Mouse (Mus musculus): ENCODE data around the gene Slc22a23.

Slc22a23 gene

DNA sequence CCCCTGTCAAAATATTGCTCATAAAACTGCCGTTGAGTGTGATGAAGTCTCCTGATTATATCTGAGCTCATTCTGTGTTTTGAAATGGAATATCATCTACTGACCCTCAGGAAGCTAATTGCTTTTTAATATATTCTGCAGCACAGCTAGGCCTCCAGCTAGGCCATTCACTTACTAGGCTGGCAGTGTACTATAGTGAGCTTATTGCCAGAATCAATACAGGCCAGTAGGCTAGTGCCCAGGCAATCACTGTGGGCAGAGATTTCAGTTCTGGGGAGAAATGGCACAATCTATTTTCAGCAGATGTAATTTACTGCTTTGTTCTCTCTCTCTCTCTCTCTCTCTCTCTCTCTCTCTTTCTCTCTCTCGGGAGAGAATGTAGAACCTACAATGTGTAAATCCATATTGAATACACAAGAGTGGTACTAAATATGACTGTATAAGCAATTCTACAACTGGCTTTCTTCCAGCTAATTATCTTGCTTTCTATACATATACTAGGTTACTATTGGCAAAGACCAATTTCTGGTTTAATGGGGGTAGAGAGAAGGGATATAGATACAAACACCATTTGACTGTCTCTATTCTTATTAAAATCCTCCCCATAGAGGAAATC is 75.5 kb downstream of the Slc22a23 start:
- DNase-seq (ENCODE audit: low read depth, low spot score): no peak

DNA sequence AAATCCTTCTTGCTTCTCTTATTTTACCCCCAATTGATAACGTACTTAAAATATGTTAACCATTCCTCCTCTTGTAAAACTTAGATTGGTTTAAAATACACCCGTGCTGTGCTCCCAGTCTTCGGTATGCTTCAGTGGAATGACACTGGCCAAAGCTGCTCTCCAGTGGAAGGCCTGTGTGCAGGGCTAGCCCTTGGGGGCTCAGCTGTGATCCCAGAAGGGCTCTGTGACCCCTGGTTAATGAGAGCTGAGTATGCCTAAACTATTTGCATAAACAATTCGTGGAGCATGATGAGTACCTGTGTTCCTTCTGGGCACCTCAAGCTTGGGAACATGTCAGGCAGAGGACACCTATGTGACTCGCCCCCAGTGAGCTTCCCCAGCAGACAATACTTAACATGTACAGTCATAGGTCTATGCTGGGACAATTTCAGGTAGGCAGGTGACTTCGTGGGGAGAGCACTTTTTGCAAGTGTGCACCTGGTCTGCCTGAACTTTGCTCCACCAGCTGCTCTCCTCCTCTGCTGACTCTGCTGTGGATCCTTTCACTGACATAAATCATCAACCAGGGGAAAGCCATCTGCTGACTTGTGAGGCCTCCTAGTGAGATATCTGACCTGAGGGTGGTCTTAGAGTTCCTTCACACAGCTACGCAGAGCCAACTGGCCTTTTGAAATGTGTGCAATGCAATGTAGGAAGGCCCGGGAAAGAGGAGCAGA is 77.9 kb downstream of the Slc22a23 start:
- no peak for DNase-seq (ENCODE audit: low read depth, low spot score)

DNA sequence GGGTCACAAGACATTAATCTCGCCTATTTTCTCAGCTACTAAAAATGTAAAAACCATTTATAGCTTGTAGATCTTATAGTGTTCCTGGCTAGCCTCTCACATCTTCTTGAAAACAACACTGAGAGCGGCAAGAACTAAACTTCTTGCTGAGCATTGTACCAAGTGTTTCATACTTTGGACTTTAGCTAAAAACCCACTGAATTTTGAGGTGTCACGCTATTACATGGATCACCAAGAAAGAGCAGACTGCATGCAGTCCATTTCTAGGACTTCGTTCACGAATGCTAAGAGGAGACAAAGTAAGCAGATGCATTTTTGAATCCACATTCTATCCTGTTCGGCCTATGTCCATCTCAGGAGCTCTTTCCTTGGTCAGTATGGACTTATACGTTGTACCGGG is 78.9 kb downstream of the Slc22a23 start:
- DNase-seq (ENCODE audit: low read depth, low spot score): no peak

DNA sequence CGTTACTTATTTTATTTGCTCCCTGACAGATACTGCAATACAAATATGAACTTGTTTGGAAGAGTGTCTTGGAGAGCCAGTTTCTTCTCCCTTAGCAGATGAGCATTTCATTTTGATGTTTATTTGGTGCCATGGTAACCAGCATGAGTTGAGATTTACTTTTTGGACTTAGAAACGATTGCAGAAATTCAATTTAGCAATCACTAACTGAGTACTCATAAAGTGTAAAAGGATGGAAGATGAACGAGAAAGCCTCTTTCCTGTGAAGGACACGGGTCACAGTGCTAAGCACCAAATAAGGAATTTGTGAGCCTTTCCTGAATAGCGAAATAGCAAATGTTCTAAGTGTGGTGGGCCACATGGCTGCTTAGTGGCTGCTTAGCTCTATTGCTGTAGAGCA is 79.4 kb downstream of the Slc22a23 start:
- no peak for DNase-seq (ENCODE audit: low read depth, low spot score)

DNA sequence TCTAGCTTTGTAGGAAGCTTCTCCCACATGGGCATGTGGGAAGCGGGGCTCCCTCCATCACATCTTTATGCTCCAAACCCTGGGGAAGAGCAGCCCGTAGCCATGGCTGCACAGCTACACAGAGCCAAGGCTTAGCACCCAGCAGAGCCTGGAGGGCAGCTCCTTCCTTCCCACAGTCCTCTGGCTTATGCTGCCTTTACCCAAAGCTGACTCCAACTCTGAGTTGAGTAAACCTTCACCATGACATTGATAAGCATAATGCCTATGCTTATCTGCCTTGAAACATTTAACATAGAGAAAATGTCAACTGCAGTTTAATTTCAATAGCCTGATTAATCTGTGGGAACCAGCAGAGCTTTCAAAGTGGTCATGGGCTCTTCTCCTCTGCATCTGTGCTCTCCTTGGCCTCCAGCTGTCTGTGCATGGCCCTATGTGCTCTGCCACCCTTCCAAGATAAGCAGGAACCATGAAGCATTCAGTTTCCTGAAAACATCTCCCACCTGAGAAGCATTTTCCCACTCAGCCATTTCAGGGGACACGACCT is 79.9 kb downstream of the Slc22a23 start:
- DNase-seq (ENCODE audit: low read depth, low spot score): no peak

DNA sequence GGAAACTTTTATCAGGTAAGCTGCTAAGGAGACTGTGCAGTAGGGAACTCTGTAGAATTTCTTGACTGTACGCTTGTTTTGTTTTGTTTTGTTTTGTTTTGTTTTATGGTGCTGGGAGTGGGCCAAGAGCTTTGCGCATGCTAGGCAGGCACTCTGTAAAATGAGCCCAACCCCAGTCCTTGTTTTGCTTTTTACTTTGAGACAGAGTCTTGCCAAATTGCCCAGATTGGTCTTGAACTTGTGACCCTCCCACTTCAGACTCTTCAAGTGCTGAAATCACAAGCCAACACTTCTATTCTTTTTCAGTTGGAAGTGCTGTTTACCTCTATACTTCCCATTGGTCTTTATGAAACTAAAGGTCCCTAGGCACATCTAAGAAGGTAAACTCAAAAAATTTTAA is 80.5 kb downstream of the Slc22a23 start:
- DNase-seq (ENCODE audit: low read depth, low spot score): no peak

DNA sequence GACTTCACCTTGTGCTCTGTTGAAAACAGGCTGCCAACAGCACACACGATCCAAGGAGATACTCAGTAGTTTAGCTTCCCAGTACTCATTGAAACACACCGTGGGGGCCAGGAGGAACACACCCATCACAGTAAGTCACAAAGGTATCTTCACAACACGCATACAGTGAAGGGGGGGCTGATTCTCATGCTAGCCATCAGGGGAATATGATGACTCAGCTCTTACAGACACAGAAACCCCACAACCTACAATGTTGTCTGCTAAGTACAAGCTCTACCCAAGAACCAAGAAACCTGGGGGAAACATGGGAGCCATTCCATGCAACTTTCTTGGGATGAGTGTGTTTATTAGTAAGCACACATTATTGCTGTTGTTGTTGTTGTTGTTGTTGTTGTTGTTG is 86.2 kb downstream of the Slc22a23 start:
- no peak for DNase-seq (ENCODE audit: low read depth, low spot score)

DNA sequence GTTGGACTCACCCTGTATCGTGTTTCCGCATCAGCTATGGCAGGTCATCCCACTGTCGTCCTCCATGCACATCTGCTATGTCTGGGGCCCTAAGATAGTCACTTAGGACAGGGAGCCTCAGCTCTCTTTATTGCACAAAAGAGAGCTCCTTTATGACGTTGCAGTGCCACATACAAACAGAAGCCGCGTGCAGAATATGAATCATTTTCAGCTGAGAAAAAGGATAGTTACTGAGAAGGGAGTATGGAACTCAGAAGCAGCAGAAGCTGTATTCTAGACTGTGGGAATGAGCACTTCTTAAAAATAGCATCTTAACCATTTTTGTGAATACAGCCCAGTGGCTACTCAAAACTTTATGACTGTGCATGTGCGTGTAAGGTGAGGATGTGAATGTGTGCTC is 87.8 kb downstream of the Slc22a23 start:
- DNase-seq (ENCODE audit: low read depth, low spot score): no peak

DNA sequence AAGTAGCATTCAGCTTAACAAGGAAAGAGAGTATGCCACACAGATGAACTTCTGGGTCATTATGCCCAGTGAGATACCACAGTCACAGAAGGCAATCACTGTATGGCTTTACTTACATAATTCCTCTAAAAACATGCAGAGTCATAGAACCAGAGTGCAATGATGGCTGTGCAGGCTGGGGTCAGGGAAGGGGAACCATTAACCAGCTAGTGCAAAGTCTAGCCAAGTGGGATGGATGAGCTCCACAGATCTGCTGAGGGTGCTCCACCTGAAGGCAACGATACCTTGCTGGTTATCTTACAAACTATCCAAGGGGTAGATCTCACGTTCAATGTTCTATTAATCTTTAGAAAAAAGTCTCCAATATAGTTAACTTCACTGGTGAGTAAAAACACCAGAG is 88.3 kb downstream of the Slc22a23 start:
- DNase-seq (ENCODE audit: low read depth, low spot score): no peak

DNA sequence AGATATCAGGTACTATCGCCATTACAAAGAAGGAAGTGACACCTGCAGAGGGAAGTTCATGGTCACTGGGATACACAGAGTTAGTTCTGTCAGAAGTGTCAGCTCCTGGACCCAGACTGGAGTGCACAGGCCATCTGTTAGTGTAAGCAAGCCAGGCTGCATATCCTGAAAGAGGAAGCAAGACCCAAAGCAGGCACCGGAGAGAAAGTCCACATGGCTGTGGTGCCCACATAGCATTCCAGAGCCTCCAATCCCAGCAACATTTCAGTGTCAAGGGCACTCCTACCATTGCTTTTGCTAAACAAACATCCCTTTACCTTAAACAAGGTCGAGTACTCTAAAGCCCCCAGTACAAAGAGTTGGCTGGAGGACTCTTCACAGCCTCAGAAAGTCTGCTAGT is 89.7 kb downstream of the Slc22a23 start:
- DNase-seq (ENCODE audit: low read depth, low spot score): no peak

DNA sequence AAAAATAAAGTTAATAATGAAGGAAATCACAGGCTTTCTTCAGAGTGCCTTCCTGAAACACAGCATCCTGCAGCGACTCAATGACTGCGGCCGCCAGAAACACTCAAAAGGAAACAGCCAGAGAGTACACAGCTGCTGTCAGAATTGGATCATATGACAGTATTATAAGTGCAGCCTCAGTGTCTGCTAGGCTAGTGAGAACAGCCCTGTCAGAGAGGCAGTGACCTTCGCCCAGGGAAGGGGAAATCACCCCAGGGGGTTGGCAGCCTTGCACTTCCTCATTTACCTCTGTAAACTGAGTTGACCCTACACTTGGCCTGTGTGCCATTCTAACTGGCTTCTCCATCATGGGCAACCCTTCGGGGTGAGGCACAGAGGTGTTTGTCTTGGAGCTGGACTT is 90.3 kb downstream of the Slc22a23 start:
- no peak for DNase-seq (ENCODE audit: low read depth, low spot score)

DNA sequence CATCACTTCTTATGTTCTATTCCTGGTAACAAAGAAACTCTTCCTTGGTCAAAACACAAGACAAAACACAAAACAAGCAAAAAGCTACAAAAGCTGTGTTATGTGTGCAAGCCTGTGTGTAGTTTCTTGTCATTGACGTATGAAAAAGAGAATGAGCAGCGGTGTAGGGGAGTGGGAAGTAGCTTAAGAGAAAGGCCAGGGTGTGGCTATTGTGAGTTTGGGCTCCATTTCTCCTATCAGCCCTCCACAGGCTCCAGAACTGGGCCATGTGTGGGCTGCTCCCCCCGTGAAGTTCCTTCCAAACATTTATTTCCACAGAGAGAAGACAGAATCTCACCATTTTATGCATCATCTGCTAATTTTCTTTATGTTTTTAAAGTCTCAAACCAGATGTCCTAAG is 91.2 kb downstream of the Slc22a23 start:
- no peak for DNase-seq (ENCODE audit: low read depth, low spot score)

DNA sequence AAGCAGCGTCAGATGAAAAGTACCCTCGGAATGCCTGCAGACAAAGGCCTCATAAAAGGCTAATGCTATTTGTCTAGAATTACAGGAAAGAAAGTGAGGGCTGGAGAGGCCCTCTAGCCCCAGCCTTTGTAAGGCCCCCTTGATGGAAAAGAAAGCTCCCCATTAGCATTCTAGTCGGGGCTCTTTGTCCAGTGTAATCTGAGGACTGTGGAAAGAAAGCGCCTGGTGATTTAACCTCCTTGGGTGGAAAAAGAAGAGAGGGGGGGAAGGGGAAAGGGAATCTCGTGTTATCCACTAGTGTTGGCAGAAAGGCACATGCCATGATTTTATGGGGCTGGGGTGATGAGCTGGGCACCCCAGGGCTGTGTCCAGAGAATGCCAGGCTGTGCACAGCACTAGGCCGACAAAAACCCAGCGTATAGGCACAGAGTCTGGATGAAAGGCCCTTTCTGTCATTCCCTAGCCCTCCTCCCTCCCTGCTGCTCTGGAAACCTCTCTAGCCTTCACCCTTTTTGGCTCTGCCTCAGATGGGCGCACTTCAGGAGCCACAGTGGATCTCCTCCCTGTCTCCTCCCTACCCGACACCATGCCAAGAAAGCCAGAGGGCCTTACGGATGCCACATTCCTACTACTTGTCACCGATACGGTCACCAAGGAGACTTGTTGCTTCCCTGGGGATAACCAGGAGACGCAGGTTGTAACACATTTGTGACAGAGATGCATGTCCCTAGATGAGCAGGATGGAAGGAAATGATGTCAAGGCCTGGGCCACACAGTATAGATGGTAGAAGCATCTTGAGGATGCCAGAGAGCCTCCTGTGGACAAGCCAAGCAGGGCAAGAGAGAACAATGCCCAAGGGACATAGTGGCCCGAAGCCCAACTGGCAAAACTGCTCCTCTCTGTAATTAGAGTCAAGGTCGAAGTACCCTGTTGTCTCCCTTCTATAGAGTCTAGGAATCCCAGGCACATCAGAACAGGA is 95.8 kb downstream of the Slc22a23 start:
- no peak for DNase-seq (ENCODE audit: low read depth, low spot score)

DNA sequence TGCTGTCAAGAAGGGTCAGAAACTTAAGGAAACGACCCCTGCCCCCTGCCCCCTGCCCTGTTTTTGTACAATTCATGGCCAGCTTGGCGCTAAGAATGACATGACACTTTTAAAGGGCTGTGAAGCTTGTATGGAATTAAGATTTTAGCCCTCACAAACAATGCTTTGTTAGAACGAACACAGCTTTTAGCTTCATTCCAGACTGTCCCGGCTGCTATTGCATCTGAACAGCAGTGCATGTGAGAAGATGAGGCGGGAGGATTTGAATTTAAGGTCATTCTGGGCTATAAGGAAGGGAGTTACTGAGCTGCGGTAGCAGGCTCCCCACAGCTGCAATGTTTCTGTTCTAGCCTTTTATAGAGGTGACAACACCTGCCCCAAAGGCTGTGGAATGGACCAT is 96.9 kb downstream of the Slc22a23 start:
- DNase-seq (ENCODE audit: low read depth, low spot score): no peak

DNA sequence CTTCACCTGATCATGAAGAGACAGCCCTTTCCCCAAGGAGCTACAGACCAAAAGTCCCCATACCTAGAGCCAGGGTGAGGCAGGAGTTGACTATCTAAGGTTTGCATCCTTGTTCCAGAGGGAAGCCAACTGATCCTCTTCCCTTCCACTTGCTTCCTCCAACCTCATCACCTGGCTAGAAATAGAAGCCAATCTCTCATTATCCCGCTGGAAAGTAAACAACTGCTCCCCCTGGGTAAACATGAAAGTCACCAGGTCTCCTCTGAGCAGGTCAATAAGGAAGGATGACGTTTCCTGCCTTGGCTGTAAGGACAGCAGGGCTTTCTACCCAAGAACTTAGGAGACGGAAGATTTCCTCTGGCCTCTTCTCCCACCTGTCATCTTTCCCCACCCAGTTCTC is 98.2 kb downstream of the Slc22a23 start:
- DNase-seq (ENCODE audit: low read depth, low spot score): no peak

DNA sequence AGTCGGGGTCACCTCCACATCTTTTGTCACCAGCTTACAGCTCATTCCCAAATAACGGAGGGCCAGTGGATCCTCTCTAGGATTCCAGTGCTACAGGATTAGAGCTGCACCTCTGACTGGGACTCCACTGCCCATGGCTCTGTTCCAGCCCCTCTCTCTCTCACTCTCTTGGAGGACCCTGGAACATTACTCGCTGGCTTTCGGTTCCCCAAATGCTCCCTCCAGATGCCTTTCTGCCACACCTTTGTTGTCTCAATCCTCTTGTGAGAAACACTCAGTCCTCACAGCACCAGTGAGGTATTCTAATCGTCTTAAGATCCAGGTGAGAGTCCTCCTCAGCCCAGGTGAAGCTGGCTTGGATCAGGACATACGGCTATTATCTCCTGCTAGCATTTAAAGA is 99.8 kb downstream of the Slc22a23 start:
- no peak for DNase-seq (ENCODE audit: low read depth, low spot score)

DNA sequence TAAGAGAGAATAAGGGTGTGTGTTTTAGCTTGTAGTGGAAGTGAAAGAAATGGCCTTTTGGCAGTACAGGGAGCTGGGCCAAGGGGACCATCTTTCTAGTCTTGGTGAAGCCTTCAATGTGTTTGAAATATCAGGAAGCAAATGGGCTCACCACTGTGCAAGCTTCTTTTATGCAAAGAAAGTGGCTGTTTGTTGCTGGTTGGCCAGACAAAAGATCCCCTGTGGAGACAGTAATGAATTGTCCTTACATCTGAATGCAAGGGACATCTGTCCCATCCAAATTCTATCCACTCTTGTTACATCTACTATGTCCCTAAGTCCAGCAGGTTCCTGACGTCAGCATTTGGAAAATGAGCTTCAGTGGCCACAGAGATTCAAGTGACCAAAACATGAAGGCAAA is 100.8 kb downstream of the Slc22a23 start:
- no peak for DNase-seq (ENCODE audit: low read depth, low spot score)

DNA sequence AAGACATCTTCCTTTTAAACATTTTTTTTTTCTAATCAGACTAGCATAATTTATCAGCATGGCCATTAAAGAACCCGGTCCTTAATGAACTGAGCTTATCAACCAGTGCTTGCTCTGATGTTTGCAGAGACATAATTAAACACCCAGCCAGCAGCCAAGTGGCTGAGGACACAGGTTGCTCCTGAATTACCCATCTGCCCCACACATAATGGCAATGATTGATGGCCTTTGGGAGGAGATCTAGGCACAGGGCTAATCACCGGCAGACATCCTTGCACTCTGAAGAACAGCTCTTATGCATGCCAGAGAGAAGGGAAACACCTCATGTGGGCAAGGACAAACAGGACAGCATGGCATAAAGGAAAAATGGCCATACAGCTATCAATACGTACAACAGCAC is 102.8 kb downstream of the Slc22a23 start:
- no peak for DNase-seq (ENCODE audit: low read depth, low spot score)

DNA sequence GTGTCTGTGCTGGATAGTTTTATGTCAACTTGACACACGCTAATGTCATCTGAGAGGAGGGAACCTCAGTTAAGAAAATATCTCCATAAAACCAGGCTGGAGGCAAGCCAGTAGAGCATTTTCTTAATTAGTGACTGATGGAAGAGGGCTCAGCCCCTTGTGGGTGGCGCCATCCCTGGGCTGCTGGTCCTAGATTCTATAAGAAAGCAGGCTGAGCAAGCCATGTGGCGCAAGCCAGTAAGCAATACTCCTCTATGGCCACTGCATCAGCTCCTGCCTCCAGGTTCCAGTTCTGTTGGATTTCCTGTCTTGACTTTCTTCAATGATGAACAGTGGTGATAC is 104.9 kb downstream of the Slc22a23 start:
- DNase-seq (ENCODE audit: low read depth, low spot score): no peak

DNA sequence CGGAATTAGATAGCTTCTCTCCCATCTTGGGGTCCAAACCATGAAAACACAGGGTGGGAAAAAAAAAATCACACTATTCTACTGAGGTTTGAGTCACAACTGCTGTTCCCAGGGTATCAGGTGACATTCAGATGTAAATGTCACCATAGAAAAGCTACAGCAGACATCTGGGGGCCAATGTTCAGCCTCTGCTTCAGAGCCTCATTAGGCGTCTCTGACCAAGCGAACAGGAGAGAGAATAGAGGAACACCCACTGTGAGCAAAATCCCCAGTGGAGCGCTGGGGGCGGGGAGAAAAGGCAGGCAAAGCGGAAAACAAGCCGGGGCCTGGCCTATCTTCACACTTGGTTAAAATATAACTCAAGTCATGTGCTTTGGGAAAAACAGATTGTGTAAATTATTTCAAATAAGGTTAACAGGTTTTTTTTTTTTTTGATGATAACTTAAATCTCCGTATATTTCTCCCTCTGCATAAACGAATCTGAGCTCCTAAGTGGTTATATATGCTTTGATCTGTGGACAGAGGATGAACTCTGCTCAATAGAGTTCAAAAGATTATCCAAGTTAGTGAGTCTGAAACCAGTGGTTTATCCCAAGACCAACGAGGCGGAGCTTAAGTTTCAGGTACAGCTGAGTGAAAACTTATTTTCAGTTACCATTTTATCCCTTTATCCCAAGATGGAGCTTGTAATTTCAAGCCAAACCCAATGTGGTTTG is 105.5 kb downstream of the Slc22a23 start:
- no peak for DNase-seq (ENCODE audit: low read depth, low spot score)

DNA sequence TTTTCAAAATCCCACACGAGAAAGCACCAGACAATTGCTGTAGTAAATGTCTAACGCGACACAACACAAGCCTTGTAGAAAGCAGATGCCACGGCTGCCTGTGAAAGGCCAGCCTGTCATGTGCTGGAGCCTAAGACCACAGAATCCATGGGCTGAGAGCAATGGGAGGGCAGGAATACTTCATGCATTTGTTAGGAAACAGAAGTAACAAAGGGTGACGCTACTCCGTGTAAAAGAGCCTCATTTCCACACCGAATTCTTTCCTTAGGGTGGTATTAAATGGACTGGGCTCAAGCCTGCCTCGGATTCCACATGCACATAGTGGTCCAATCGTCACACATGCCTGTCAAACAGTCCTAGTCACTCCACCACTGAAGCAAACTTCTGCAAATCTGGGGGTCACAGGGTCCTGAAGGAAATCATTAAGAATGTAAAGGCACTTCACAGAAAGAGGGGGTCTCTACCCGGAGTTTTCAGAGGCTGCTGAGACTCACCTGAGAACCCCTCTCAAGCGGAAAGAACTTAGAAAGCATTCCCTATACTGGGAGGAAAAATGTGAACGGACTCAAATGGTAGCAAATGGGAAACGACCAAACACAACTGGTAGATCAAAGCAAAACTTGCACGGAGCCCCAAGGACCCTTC is 106.2 kb downstream of the Slc22a23 start:
- no peak for DNase-seq (ENCODE audit: low read depth, low spot score)

All from c-Kit-negative CD71-positive TER-119-positive erythroid progenitor cells, embryonic 14.5 days (primary cell).